Mouse (Mus musculus): ENCODE results near the gene Prelid3b. TPM values are rescaled to one million over a fixed set of nuclear protein-coding genes. Genes with fewer than 3 reads are reported as not detected.

The Prelid3b gene
- polyA plus RNA-seq (2014; fragmentation: Illumina TruSeq; extraction: RNeasy Lipid Tissue Mini Kit (QIAGEN cat#74804); ENCODE audit: low read depth, low replicate concordance): 170 TPM

GRCm38 (mm10) chr2:174472818-174473549 lies at the start of gene Prelid3b:
Gene Prelid3b, minus strand, starts transcription at chr2:174473081.

DNA sequence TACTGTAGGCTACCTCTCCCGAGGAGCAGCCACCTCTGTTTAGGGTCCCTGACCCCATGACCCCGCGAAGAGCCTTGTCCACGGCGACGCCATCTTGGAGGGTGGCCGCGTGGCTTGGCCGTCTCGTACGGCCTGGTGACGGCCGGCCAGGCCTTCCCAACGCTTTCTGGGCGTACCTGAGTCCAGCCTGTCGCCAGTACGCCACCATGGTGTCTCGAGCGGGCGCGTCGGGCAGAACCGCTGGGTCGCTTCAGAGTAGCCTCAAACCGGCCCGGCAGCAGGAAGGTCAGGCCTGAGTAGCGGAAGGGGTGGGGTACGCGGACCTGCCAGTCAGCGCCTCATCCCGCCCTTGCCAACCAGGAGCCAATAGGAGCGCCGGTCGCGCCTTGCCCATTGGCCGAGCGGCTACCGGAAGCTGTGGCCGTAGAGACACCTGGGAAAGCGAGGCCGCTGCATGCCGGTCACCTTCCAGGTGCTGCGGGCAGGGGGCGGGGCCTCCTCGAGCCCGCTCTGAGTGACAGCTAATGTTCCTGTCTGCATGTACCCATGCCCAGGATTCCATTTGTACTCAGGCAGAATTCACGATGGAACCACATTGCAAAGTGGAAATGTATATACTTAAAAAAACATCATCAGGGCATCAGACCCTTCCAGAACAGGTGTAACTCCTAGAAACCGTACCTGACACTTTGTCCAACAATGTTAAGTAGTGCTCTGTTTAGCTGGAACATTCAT lies 8.9 kb downstream of the Prelid3b start, which contains the start of gene Atp5e:
TSS of gene Atp5e (minus strand) at position 317 of the 735 bp plus-strand sequence.

DNA sequence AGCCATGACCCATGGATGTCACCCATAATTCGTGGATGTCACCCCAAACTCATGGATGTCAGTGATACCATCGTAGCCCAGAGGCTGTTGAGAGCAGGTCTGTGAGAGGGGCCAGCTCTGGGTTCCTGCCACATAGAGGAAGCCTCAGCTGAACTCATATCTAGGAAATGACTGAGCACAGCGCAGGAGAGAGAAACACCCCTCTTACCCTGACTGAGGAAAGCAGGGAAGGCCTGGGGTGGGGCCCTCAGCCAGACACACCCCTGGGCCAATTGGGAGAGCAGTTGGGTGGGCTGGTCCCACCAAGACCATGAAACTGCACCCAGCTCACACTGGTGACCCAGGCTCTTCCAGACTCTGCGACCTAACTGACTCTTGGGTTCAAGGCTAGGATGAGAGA lies 22.5 kb downstream of the Prelid3b start, which contains the start of gene Tubb1:
TSS of gene Tubb1 (plus strand) at position 343 of the 400 bp plus-strand sequence.

GRCm38 (mm10) chr2:174438737-174439449 lies 34.0 kb downstream of the Prelid3b start, which contains the start of gene Ctsz:
Gene Ctsz, minus strand, starts transcription at chr2:174439039.

GRCm38 (mm10) chr2:174415731-174416310 lies 57.1 kb downstream of the Prelid3b start, which contains the start of gene Nelfcd:
Gene Nelfcd, plus strand, starts transcription at chr2:174415804.

Other genes starting within 250 kb of the Prelid3b start
- 1,705 TPM for gene Gnas, start 188.8 kb downstream of the Prelid3b start, polyA plus RNA-seq (2014; fragmentation: Illumina TruSeq; extraction: RNeasy Lipid Tissue Mini Kit (QIAGEN cat#74804); ENCODE audit: low read depth, low replicate concordance)
- not detected for gene Gm20721, start 126.4 kb downstream of the Prelid3b start, polyA plus RNA-seq (2014; fragmentation: Illumina TruSeq; extraction: RNeasy Lipid Tissue Mini Kit (QIAGEN cat#74804); ENCODE audit: low read depth, low replicate concordance)
- gene Nelfcd, start 57.3 kb downstream of the Prelid3b start, polyA plus RNA-seq (2014; fragmentation: Illumina TruSeq; extraction: RNeasy Lipid Tissue Mini Kit (QIAGEN cat#74804); ENCODE audit: low read depth, low replicate concordance): 5.8 TPM
- gene Ctsz, start 34.0 kb downstream of the Prelid3b start, polyA plus RNA-seq (2014; fragmentation: Illumina TruSeq; extraction: RNeasy Lipid Tissue Mini Kit (QIAGEN cat#74804); ENCODE audit: low read depth, low replicate concordance): 16.5 TPM
- gene Tubb1, start 22.4 kb downstream of the Prelid3b start, polyA plus RNA-seq (2014; fragmentation: Illumina TruSeq; extraction: RNeasy Lipid Tissue Mini Kit (QIAGEN cat#74804); ENCODE audit: low read depth, low replicate concordance): not detected
- 42.7 TPM for gene Atp5e, start 9.0 kb downstream of the Prelid3b start, polyA plus RNA-seq (2014; fragmentation: Illumina TruSeq; extraction: RNeasy Lipid Tissue Mini Kit (QIAGEN cat#74804); ENCODE audit: low read depth, low replicate concordance)
- 0.06 TPM for gene Zfp831, start 170.5 kb upstream of the Prelid3b start, polyA plus RNA-seq (2014; fragmentation: Illumina TruSeq; extraction: RNeasy Lipid Tissue Mini Kit (QIAGEN cat#74804); ENCODE audit: low read depth, low replicate concordance)